Mouse (Mus musculus) right cerebral cortex, postnatal 10 days (tissue): ENCODE data around the gene Fam53b.

Experiments
- DNase-seq, 2 experiments: peaks; one replicate each; pipeline ENCODE4 v3.0.0; 2021; ENCODE audit warnings: low spot score in 2 of 2

Gene Fam53b

DNA sequence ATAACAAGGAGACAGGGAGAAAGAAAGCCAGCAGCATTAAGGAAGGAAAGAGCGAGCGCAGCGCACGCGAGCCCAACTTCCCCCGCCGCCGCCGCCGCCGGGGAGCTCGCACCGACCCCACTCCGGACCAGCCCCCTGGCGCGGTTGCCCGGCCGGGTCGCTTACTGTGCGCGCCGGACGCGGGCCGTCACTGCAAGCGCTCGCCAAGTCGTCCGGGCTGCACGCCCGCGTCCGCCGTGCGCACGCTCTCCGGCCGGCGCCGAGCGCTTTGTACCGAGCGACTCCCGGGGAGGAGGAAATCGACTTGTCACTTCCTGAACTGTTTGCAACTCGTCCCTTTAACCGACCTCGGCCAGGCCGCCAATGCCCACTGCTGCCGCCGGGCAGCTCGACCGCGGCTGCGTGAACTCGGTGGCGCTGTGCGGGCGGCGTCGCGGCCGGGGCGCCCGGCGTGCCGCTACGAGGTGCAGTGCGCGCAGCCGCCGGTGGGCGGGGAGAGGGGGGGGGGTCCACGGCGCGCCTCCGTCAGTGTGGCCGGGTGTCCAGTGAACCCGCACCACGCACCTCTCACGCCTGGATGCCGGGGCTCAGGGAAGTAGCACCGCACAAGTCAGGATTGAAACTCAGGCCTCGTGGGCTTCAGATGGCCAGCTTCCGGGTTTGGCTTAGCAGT is at the start of gene Fam53b:
Fam53b (minus strand) TSS at position 471 of the 673 bp plus-strand sequence.
- peak; percentile 78 to 79 for DNase-seq

DNA sequence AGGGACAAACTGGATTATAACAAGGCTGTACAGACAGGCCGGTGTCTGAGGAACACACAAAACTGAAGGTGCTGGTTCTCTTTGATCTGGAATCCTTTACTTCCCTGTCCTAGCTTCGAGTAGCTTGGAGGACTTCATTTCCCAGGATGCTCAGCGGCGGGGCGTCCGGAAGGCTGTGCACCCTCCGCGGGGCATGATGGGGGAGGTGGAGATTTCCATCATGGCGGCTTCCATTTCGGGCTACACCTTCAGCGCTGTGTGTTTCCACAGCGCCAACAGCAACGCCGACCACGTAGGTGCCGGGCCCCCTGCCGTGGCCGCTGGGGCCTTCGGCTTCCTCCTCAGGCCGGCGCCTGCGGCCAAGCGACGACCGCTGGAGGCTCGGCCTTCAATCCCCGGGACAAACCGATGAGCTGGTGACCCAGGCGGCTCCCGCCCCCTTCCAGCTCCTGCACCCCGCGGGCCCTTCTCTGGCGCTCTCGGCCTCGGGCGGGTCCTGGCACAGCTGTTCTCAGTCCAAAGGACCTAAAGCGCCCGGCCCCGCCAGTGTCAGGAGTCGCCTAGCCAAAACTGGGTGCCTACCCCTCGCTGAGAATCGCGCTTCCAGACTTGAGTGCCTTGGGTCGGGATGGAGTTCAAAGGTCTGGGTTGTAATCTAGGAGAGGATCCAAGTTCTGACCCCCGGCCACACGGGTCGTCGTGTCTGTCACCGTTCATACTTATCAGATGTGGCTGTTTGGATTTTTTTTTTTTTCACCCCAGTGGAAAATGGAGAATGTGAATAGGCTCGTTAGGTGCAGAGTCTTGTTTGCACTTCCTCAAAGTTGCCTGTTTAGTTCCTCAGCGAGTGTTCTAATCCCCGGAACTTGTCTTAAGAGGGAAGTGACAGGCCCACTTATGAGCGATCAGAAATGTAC is 45.6 kb upstream of the Fam53b start, which contains the start of gene Abraxas2:
Abraxas2 (plus strand) TSS at position 184 of the 917 bp plus-strand sequence.
- DNase-seq: peak; percentile 92 to 94

DNA sequence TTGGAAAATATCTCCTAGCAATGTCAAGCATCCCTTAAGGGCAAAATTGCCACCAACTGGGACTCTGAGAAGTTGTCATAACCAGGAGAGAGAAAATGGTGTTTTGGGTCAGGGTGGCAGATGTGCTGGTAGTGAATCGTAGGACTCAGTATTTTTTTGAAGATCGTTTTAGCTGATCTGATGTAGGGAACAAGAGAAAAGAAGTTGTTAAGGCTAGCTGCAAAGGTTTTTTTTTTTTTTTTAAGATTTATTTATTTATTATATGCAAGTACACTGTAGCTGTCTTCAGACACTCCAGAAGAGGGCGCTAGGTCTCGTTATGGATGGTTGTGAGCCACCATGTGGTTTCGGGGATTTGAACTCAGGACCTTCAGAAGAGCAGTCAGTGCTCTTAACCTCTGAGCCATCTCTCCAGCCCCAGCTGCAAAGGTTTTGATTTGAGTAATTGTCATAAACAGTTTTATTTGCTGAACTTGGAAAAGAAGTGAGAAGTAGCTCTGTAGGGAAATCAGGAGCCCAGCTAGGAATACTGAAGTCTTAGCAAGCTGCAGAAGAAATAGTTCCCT is 44.4 kb upstream of the Fam53b start:
- no peak for DNase-seq

DNA sequence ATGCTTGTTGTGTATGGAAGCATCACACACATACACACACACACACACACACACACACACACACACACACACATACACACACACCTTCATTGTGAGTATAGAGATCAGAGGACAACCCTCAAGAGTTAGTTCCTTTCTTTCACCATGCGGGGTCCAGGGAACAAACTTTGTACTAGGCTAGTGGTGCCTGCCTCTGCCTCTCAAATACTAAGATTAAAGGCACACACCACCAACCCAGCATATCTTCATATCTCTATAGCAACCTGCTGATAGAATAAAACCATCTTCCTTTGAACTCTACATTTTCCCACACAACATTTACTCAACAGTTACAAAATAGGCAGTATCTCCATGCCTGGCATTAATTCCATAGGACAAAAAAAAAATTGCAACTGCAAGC is 42.4 kb upstream of the Fam53b start:
- DNase-seq: no peak

DNA sequence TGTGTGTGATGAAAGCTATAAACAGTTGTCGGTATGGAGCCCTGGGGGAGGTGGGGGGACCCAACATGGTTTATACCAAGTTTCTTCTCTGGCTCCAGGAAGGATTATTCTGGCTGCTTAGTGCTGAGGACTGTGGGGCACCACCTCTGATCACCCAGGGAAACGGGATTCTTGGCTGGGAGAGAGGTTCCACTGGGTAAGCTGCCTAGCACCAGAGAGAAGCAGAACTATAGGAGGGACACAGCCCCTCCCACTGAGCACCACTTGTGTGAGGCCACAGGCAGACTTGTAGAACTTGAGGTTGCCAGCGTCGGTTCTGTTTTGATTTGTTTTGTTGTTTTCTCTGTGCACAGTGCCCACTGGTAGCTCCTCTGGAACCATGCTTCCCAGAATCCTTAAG is 40.3 kb upstream of the Fam53b start:
- peak; percentile 50 to 70 for DNase-seq

DNA sequence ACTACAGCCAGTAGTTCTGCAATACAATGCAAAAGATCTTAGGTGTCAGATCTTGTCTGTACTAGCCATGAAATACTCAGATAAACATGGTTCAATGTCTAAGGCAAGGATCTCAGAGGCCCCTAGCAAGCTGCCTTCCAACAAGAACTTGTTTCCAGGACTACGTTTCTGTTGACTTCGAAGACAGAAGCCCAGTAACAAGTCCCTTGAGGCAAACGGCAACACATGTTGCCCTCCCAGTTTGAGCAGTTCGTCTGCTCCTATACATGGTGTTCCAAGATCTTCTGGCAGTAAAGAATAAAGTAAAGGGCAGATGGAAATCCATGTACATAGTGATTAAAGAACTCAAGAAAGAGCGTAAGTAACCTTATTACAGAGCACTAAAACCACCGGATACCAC is 39.7 kb upstream of the Fam53b start:
- no peak for DNase-seq

DNA sequence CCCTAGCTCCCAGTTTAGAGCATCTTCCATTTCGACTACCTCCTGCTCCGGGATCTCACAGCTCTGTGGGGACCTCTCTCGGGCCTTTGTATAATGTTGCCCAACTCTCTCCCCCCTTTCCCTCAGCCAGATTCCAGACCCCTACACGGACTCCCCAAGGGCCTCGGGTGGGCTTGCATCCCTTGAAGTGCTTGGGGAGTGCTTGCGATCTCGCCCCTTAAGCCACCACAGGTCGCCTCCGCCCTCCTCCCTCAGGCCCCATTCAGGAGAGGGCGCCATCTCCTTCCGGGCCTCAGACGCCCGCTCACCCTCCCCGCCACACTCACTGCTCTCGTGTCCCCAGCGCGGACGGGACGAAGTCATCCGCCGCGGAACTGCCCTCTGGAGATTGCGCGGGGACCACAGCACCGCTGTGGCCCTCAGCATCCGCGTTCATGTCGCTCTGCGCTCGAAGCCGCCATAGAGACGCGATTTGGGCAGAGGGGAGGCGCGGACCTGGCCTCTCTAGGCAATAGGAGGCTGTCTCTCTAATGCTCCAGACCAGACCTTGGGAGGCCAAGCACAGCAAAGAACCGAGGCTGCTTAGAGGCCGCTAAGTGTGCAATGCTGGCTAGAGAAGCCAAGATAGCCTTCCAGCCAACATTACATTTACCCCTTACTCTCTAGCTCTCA is 38.6 kb upstream of the Fam53b start, which contains the start of gene Eef1akmt2:
Eef1akmt2 (minus strand) TSS at position 501 of the 672 bp plus-strand sequence.
- DNase-seq: peak; percentile 89

DNA sequence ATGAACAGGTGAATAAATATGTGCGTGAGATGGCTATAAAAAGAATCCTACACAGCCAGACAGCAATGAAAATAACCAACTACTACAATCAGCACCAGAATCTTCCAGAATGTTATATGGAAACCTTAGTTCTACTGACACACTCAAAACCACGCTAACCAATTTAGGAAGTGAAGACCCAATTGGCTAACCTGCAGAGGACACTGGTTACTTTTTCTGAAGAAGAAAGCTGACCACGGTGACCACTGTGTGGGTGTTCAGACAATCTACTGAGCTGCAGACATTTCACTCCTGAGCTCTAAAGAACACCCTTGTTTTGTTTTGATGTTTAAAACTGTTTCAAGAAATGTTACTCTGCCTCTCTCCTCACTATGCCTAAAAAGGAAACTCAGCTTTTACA is 29.5 kb upstream of the Fam53b start:
- DNase-seq: no peak

DNA sequence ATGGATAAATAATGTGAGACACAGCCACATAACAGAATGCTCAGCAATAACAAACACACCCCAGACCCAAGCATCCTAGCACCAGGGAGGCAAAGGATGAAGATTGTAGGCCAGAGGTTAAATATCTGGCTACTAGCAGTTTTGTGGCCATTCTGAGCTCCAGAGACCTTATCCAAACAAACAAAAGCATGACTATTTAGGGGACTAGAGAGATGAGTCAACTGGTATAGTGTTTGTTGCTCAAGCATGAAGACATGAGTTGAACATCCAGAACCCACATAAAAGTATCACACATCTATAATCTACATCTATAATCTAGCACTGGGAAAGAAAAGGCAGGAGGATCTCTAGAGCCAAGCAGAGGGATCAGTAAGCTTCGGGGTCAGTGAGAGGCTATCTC is 28.8 kb upstream of the Fam53b start:
- no peak for DNase-seq

DNA sequence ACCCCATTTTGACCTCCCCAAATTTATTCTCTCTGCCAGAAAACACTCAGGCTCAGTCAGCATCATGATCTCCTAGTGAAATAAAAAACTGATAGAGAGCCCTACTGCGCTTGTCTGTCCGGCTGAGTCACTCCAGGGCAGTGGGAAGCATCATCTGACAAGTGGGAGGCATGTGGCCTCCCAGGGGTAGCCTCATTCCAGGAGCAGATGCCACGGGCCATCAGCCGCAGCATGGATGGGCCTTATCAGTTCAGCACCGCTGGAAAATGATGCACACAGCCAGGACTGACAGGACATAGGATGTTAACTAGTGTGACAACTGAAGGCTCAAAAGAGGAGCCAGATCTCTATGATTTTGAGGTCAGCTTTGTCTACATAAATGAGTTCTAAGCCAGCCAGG is 27.6 kb upstream of the Fam53b start:
- DNase-seq: no peak

DNA sequence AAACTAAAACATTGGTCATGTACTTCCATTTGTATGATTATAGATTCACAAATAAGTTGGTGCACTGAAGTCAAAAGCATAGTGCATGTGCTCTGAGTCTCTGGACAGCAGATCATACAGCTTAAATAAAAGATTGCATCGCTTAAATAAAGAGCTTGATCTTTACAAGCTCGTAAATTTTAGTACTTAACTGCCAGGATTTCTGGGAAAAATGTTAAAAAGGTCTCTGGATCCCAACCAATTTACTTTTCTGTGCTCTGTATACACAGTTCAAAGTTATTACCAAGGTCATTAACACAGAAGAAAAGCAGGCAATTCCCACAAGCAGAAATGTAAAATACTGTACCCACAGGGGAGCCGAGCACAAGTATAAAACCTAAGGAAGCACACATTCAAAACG is 17.3 kb upstream of the Fam53b start:
- no peak for DNase-seq

DNA sequence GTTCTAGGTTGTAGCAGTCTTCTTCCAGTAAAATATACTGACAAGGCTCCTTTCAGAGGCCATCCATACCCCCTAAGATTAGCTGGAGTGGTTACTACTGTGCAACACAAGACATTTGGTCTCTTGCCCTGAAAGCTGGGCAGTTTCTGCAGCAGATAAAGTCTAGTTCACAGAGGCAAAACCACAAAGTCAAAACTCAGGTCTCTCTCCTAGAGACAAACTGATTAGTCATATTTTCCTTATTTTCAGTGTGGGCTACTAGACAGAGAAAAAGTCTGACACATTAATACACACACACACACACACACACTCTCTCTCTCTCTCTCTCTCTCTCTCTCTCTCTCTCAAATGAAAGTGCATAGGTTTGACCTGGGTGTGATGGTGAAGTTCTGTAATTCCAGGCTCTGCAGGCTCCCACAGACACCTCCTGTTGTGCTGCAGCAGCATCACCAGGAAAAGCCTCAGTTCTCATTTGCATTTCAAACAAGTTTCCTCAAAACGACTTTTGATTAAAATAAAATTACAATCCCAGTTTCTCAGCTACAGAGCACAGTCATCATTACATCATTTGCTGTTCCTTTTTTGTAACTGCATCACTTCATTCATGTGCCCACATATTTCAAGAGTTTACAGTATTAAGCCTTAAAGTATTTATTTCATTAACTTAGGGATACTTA is 10.8 kb upstream of the Fam53b start:
- DNase-seq: no peak

DNA sequence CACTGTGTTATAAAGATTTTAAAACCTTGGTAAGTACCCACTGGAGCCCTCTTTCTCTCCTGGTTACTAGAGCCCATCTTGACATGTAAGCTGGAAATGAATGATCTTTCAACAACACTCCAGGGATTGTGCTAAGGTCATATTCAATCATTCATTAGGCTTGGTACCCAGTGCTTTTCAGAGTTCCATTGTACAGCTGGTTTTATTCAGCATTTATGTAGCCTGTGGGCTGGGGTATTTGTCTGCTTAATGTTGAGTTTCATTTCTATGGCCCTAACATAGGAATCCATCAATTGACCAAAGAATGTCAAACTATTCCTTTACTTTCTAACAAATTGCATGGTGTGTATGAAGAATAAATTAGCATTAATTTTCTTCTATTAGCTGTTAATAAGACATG is 10.1 kb upstream of the Fam53b start:
- no peak for DNase-seq

DNA sequence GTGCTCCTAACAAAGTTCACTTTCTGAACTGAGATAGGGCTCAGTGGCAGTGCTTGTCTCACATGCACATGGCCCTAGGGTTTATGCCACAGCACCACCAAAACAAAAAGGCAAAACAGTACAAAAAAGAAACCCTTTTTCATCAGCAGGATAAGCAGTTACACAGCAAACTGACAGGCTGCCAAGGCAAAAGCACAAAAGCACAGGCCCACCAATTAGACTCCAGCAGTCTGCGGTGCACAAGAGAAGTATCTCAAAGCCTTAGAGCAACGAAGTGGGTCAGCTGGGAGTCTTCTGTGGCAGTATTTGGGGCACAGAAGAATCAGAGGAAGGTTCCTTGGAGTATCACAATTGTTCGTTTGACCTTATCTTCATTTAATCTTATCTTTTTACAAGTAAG is 7.0 kb upstream of the Fam53b start:
- peak in 1 of 2 experiments; percentile 56 for DNase-seq

DNA sequence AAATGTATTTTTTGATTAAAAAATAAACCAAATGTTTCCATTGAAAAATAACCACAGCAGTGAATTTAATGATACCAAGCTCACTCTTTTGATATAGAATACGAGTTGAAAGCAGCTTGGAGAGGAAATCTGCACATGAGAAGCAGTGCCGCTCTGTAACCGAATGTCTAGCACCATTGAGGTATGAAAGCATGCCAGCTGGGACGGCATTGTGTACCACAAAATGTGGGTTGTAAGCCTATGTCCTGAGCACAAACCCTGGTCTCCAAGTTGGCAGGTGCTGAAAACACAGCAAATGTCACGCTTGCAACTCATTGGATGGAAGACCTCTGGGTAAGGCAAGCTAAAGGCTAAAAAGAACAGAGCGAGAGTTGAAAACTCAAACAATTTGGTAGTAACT is 3.4 kb upstream of the Fam53b start:
- no peak for DNase-seq

DNA sequence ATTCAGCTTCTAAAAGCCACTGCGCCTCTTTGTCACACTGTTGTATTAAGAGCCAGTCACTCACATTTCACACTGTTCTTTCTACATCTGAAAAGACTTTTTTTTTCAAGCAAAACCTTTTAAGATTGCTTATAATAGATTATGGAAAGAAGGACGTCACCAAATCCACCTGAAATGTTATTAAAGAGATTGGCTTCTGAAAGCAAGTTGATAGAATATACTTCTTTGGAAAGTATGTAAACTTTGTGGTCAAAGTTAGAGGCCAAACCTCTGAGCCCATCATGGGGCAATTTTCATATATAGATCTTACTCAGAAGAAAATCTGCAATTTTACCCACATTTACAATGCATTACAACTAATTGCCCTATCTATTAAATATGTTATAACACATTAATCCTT is 2.8 kb upstream of the Fam53b start:
- DNase-seq: no peak

DNA sequence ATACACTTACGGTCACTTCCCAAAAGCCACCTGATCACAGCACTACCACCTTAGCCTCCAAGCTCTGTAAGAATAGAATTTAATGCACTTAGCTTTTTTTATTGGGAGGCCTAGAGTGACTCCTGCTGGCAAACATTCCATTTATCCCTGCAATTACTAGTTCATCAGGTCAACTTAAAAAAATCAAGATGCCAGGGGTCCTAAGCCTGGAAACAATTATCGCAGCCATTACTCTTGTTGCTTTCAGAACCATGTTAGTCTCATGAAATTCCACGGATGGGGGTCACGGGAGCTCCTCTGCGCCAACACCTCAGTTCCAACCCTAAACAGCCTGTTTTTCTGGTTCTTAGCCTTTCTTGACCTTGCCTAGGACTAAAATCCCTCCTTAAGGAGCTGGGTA is 1.4 kb upstream of the Fam53b start:
- DNase-seq: no peak

DNA sequence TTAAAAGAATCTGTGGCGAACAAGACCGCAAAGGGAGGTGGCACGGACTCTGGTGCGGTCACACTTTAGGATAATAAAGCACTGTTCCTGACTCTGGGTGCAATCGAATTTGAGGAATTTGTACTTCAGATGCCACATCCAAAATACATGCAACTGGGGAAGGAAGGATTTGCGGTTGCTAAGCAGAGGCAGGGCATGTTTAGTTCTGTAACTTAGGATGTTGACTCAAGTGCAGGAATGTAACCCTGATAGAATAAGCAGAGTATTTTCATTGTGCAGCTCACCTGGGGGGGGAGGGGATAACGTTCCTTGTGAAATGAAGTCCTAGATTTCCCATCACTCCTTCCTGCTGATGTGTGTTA is 384 bp upstream of the Fam53b start:
- DNase-seq: no peak

DNA sequence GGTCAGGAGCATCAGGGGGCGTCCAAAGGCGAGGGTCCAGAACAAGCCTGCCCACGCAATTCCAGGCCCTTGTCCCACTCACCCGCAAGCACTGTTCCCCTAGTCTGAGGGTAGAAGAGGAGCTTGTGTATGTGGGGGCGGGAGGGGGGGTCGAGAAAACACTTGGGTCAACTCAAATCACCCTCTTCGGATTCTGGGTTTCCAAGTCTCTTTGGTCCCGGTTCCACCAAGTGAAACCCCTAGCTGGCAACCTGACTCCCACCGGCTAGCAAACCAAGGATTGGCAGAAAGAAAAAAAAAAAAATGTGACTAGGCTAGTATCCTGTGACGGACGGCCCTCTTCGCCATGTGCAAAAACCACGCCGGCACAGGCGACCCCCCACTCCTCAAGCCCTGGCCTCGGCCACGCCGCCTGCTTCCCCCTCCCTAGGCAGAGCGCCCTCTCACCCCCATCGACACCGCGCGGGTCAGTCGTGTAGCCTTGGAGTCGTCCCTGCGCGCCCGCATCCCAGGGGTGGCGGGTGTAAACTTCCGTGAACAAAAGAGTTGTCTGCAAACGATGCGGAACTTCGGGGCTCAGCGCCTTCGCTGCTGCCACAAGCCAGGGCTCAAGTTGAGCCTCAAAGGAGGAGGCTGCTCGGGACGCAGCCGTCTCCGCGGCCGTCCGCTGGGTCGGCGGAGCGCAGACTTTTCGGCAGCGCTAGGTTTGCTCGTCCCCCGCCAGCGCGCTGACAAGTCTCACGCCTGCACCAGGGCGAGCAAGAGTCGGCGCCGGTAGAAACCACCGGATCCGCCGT is 869 bp downstream of the Fam53b start:
- peak; percentile 55 to 56 for DNase-seq

DNA sequence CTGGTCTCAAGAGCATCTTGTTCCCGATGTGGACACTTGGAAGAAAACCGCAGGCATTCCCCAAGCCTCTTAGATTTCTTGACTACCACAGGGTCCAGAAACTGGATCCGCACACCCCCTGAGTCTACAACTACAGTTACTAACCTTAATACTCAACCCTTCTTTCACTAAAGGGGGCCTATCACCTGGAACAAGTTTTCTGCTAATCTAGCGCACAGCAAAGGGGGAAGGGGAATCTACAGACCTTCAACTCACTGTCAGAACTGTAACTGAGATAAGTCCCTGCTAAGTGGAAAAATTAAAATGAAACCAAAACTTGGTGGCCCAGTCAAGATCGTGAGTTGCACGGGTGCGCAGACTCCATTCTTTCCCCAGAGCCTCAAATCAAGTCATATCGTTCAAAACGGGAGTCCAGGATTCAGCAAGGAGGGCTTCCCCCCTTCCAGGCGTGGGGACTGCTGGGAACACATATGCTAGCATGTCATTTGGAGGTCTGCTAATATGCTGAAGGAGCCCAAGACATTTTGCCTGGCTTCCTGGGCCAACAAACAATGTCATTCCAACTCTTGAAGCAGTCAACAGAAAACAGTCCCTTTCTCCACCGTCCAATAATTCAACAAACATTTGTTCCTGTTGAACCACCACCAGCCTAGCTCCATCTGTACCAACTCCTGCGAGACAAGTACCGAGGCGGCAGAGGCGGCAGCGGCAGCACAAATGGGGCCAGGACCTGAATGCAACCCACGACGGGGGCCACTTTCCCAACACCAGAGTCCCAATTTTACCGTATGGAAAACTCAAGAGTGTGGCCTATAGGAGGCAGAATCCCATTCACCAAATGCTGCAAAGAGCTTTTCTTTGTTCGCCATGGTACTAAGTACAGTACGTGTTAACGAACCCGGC is 1.7 kb downstream of the Fam53b start:
- no peak for DNase-seq
